8 mouse cellular contexts compared by ENCODE assay signal in the genomic region with DNA sequence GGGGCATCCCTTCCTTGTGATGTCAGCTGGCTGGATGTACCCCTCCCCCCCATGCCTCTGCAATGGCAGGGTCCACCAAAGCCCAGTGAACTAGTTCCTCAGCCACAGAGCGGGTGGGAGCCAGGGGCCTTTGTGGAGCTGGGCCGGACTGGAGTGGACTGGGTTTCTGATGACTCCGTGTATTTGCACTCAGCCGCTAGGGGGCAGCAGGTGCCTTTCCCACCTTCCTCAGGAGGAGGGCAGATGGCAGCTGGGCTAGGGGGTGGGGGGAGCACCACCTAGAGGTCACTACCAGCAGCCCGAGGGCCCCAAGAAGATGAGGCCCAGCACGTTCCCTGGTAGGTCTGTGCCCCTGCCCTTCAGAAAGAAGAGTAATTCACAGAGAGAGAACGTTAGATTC. TPM values are rescaled to one million over a fixed set of nuclear protein-coding genes. Genes with fewer than 3 reads are reported as not detected.
DNase-seq lines count a peak whose midpoint lies in the region; ATAC-seq lines count a peak whose summit lies in the region.

No protein-coding gene starts in this region.

- H3K9me3 ChIP-seq in forebrain, embryonic 11.5 days (ENCODE audit: control insufficient read depth, low read length) = no peaks in the 10 kb centered on the region

- H3K4me3 ChIP-seq in forebrain, embryonic 11.5 days (ENCODE audit: low read depth, low read length) = no peak overlapping the region

- H3K9ac ChIP-seq in forebrain, embryonic 11.5 days (ENCODE audit: low read length) = no peak overlapping the region; the same call in 1 of the 2 replicates

- intact Hi-C loops in heart, postnatal 10 days (cut with DNase I) = loop anchor here (1.0 kb wide), 2 partner anchors 106 to 158 kb away; no protein-coding TSS in a partner anchor

- no peak overlapping the region for H3K4me2 ChIP-seq in forebrain, embryonic 11.5 days (ENCODE audit: low read depth, low read length, severe bottlenecking)

- H3K27me3 ChIP-seq in forebrain, embryonic 11.5 days (ENCODE audit: control insufficient read depth, insufficient read depth, low read length) = no peaks in the 10 kb centered on the region

- H3K4me1 ChIP-seq in forebrain, embryonic 11.5 days (replicated peaks; ENCODE audit: control insufficient read depth, insufficient read depth, low read length) = peaks cover 18% of the 10 kb centered on the region

- DNase-seq in ES-CJ7 (ENCODE audit: low read depth, low spot score) = peak; percentile 82
- DNase-seq in c-Kit-positive CD71-positive TER-119-negative erythroid progenitor cells, embryonic 14.5 days (ENCODE audit: low read depth) = peak; percentile 32
- peak; percentile 94 for DNase-seq in forebrain, embryonic 11.5 days (ENCODE audit: low spot score)
- peak; percentile 86 to 92 for DNase-seq in heart, postnatal 10 days
- peak; percentile 85 for DNase-seq in layer of hippocampus, adult 11-12 months (ENCODE audit: low spot score)
- DNase-seq in lung, adult 18-20 months = peak; percentile 71 to 82
- peak; percentile 77 for DNase-seq in ovary, postnatal 14 days (ENCODE audit: low spot score)
- DNase-seq in thymus, postnatal 0 days (ENCODE audit: low spot score) = peak; percentile 82

- ATAC-seq in forebrain, embryonic 11.5 days (replicated peaks; ENCODE audit: low FRiP score) = peak; percentile 63

- WGBS in forebrain, embryonic 11.5 days = 3% methylated on average over 7 of the region's 7 CpGs

- H3K36me3 ChIP-seq in forebrain, embryonic 11.5 days (ENCODE audit: control insufficient read depth, insufficient read depth, low read length) = no peaks in the 10 kb centered on the region

- H3K27ac ChIP-seq in forebrain, embryonic 11.5 days (ENCODE audit: low read depth, low read length) = no peak overlapping the region

RNA-seq across cellular contexts. Expression of a gene that starts 17.2 kb away (rescaled TPM):
- 58.3 and 65.0 TPM in 2 replicates for polyA plus RNA-seq in forebrain, embryonic 11.5 days (2014; fragmentation: Nextera tagmentation; extraction: Ambion mirVana)
- total RNA-seq in heart, postnatal 10 days (2021) = 10 to 100 TPM in 1 of 2 experiments, 1 to 10 TPM in 1; 8.7 to 10.2 TPM
- 23.0 and 23.6 TPM in 2 replicates for polyA plus RNA-seq in thymus, postnatal 0 days (2015; fragmentation: Nextera tagmentation; extraction: Ambion mirVana)

RNA-seq across cellular contexts. Expression of a gene that starts 17.4 kb away (rescaled TPM):
- 27.7 and 30.6 TPM in 2 replicates for polyA plus RNA-seq in forebrain, embryonic 11.5 days (2014; fragmentation: Nextera tagmentation; extraction: Ambion mirVana)
- total RNA-seq in heart, postnatal 10 days (2021) = 10 to 100 TPM; 10.6 TPM
- polyA plus RNA-seq in thymus, postnatal 0 days (2015; fragmentation: Nextera tagmentation; extraction: Ambion mirVana) = 13.1 and 13.9 TPM in 2 replicates

Comparison
In these comparisons a context has a peak if more than half of its experiments do, and no peak if none do; other contexts are left out.
1. DNase-seq: peak in every context shown above with its lines; median percentile 94 in forebrain, embryonic 11.5 days; 89 in heart, postnatal 10 days; 85 in layer of hippocampus, adult 11-12 months; 82 in ES-CJ7; 82 in thymus, postnatal 0 days; 77 in ovary, postnatal 14 days; 76 in lung, adult 18-20 months; 32 in c-Kit-positive CD71-positive TER-119-negative erythroid progenitor cells, embryonic 14.5 days.